Mouse (Mus musculus): ENCODE results near the gene Plekhf1. TPM values are rescaled to one million over a fixed set of nuclear protein-coding genes. Genes with fewer than 3 reads are reported as not detected.
A peak's percentile ranks its signal among the peaks of the same experiment; 100 is the strongest.

Gene Plekhf1
- polyA plus RNA-seq, 1 experiment from 2014 or later: 1.6 TPM

GRCm38 (mm10) chr7:38214473-38215214, 13.2 kb downstream of the Plekhf1 start:
- H3K4me3 ChIP-seq (ENCODE audit: low read depth, low read length): no peak overlapping the region
- no peak overlapping the region for H3K27ac ChIP-seq (ENCODE audit: low read depth, low read length)
- H3K9ac ChIP-seq (ENCODE audit: low read depth, low read length): no peak overlapping the region
- no peaks in the 10 kb centered on the region for H3K36me3 ChIP-seq (ENCODE audit: control insufficient read depth, insufficient read depth, low read length)
- H3K4me1 ChIP-seq (replicated peaks; ENCODE audit: control insufficient read depth, insufficient read depth, low read length): no peaks in the 10 kb centered on the region
- DNase-seq (ENCODE audit: low spot score): no peak
- 74% methylated on average over 5 of the region's 5 CpGs for WGBS
- no peak for ATAC-seq (ENCODE audit: low FRiP score)
- H3K27me3 ChIP-seq (ENCODE audit: control insufficient read depth, insufficient read depth, low read length): no peaks in the 10 kb centered on the region
- no peaks in the 10 kb centered on the region for H3K9me3 ChIP-seq (ENCODE audit: control insufficient read depth, low read length)
- no peak overlapping the region for H3K4me2 ChIP-seq (replicated peaks; ENCODE audit: low read depth, low read length)

- no peaks in the 10 kb centered on the region for H3K9me3 ChIP-seq (ENCODE audit: control insufficient read depth, low read length)
- H3K9ac ChIP-seq (ENCODE audit: low read depth, low read length): no peak overlapping the region
- H3K4me3 ChIP-seq (ENCODE audit: low read depth, low read length): no peak overlapping the region
- no peaks in the 10 kb centered on the region for H3K36me3 ChIP-seq (ENCODE audit: control insufficient read depth, insufficient read depth, low read length)
- no peaks in the 10 kb centered on the region for H3K4me1 ChIP-seq (replicated peaks; ENCODE audit: control insufficient read depth, insufficient read depth, low read length)
- no peaks in the 10 kb centered on the region for H3K27me3 ChIP-seq (ENCODE audit: control insufficient read depth, insufficient read depth, low read length)
- no peak for DNase-seq (ENCODE audit: low spot score)
- no peak for ATAC-seq (ENCODE audit: low FRiP score)
- 49% methylated on average over 2 of the region's 3 CpGs for WGBS
- H3K4me2 ChIP-seq (replicated peaks; ENCODE audit: low read depth, low read length): no peak overlapping the region
- H3K27ac ChIP-seq (ENCODE audit: low read depth, low read length): no peak overlapping the region
Observed at GRCm38 (mm10) chr7:38212651-38213062, 15.2 kb downstream of the Plekhf1 start.

- Histone ChIP-seq H3K36me3 (ENCODE audit: control insufficient read depth, insufficient read depth, low read length) (no peaks in the 10 kb centered on the region), H3K4me2 (replicated peaks; ENCODE audit: low read depth, low read length) (no peak overlapping the region), H3K4me3 (ENCODE audit: low read depth, low read length) (no peak overlapping the region), H3K4me1 (replicated peaks; ENCODE audit: control insufficient read depth, insufficient read depth, low read length) (no peaks in the 10 kb centered on the region), H3K9me3 (ENCODE audit: control insufficient read depth, low read length) (no peaks in the 10 kb centered on the region), H3K27me3 (ENCODE audit: control insufficient read depth, insufficient read depth, low read length) (no peaks in the 10 kb centered on the region), H3K9ac (ENCODE audit: low read depth, low read length) (no peak overlapping the region), H3K27ac (ENCODE audit: low read depth, low read length) (no peak overlapping the region)
- no peak for DNase-seq (ENCODE audit: low spot score)
- 73% methylated on average over 11 of the region's 11 CpGs for WGBS
- no peak for ATAC-seq (ENCODE audit: low FRiP score)
Observed at GRCm38 (mm10) chr7:38209478-38210152, 18.2 kb downstream of the Plekhf1 start.

GRCm38 (mm10) chr7:38208969-38209368, 18.8 kb downstream of the Plekhf1 start:
- Histone ChIP-seq H3K4me3 (ENCODE audit: low read depth, low read length) (no peak overlapping the region), H3K27me3 (ENCODE audit: control insufficient read depth, insufficient read depth, low read length) (no peaks in the 10 kb centered on the region), H3K4me1 (replicated peaks; ENCODE audit: control insufficient read depth, insufficient read depth, low read length) (no peaks in the 10 kb centered on the region), H3K9ac (ENCODE audit: low read depth, low read length) (no peak overlapping the region), H3K9me3 (ENCODE audit: control insufficient read depth, low read length) (no peaks in the 10 kb centered on the region), H3K4me2 (replicated peaks; ENCODE audit: low read depth, low read length) (no peak overlapping the region), H3K27ac (ENCODE audit: low read depth, low read length) (no peak overlapping the region), H3K36me3 (ENCODE audit: control insufficient read depth, insufficient read depth, low read length) (no peaks in the 10 kb centered on the region)
- 90% methylated on average over 3 of the region's 3 CpGs for WGBS
- no peak for DNase-seq (ENCODE audit: low spot score)
- no peak for ATAC-seq (ENCODE audit: low FRiP score)

GRCm38 (mm10) chr7:38206564-38206963, 21.3 kb downstream of the Plekhf1 start:
- 83% methylated on average over 3 of the region's 3 CpGs for WGBS
- H3K9ac ChIP-seq (ENCODE audit: low read depth, low read length): no peak overlapping the region
- ATAC-seq (ENCODE audit: low FRiP score): no peak
- no peaks in the 10 kb centered on the region for H3K9me3 ChIP-seq (ENCODE audit: control insufficient read depth, low read length)
- no peaks in the 10 kb centered on the region for H3K36me3 ChIP-seq (ENCODE audit: control insufficient read depth, insufficient read depth, low read length)
- H3K4me2 ChIP-seq (replicated peaks; ENCODE audit: low read depth, low read length): no peak overlapping the region
- no peak overlapping the region for H3K27ac ChIP-seq (ENCODE audit: low read depth, low read length)
- no peak for DNase-seq (ENCODE audit: low spot score)
- no peak overlapping the region for H3K4me3 ChIP-seq (ENCODE audit: low read depth, low read length)
- H3K27me3 ChIP-seq (ENCODE audit: control insufficient read depth, insufficient read depth, low read length): no peaks in the 10 kb centered on the region
- no peaks in the 10 kb centered on the region for H3K4me1 ChIP-seq (replicated peaks; ENCODE audit: control insufficient read depth, insufficient read depth, low read length)

GRCm38 (mm10) chr7:38205801-38206200, 22.0 kb downstream of the Plekhf1 start:
- WGBS: 34% methylated on average over 2 of the region's 2 CpGs
- ATAC-seq (ENCODE audit: low FRiP score) (no peak), DNase-seq (ENCODE audit: low spot score) (no peak)
- H3K9me3 ChIP-seq (ENCODE audit: control insufficient read depth, low read length): no peaks in the 10 kb centered on the region
- no peak overlapping the region for H3K4me2 ChIP-seq (replicated peaks; ENCODE audit: low read depth, low read length)
- no peaks in the 10 kb centered on the region for H3K4me1 ChIP-seq (replicated peaks; ENCODE audit: control insufficient read depth, insufficient read depth, low read length)
- no peak overlapping the region for H3K27ac ChIP-seq (ENCODE audit: low read depth, low read length)
- H3K9ac ChIP-seq (ENCODE audit: low read depth, low read length): no peak overlapping the region
- H3K27me3 ChIP-seq (ENCODE audit: control insufficient read depth, insufficient read depth, low read length): no peaks in the 10 kb centered on the region
- no peak overlapping the region for H3K4me3 ChIP-seq (ENCODE audit: low read depth, low read length)
- H3K36me3 ChIP-seq (ENCODE audit: control insufficient read depth, insufficient read depth, low read length): no peaks in the 10 kb centered on the region

- no peaks in the 10 kb centered on the region for H3K27me3 ChIP-seq (ENCODE audit: control insufficient read depth, insufficient read depth, low read length)
- no peaks in the 10 kb centered on the region for H3K36me3 ChIP-seq (ENCODE audit: control insufficient read depth, insufficient read depth, low read length)
- no peak overlapping the region for H3K4me2 ChIP-seq (replicated peaks; ENCODE audit: low read depth, low read length)
- H3K9ac ChIP-seq (ENCODE audit: low read depth, low read length): no peak overlapping the region
- WGBS: 90% methylated on average over 6 of the region's 6 CpGs
- H3K27ac ChIP-seq (ENCODE audit: low read depth, low read length): no peak overlapping the region
- ATAC-seq (ENCODE audit: low FRiP score): no peak
- no peaks in the 10 kb centered on the region; the same call in 1 of the 2 replicates for H3K4me1 ChIP-seq (replicated peaks; ENCODE audit: control insufficient read depth, insufficient read depth, low read length)
- H3K9me3 ChIP-seq (ENCODE audit: control insufficient read depth, low read length): no peaks in the 10 kb centered on the region
- H3K4me3 ChIP-seq (ENCODE audit: low read depth, low read length): no peak overlapping the region
- DNase-seq (ENCODE audit: low spot score): no peak
Observed at GRCm38 (mm10) chr7:38204314-38204713, 23.5 kb downstream of the Plekhf1 start.

- H3K9ac ChIP-seq (ENCODE audit: low read depth, low read length): no peak overlapping the region
- ATAC-seq (ENCODE audit: low FRiP score) (peak; percentile 28; the same call in 1 of the 2 replicates), DNase-seq (ENCODE audit: low spot score) (no peak)
- 43% methylated on average over 3 of the region's 3 CpGs for WGBS
- no peaks in the 10 kb centered on the region; the same call in 1 of the 2 replicates for H3K4me1 ChIP-seq (replicated peaks; ENCODE audit: control insufficient read depth, insufficient read depth, low read length)
- H3K27ac ChIP-seq (ENCODE audit: low read depth, low read length): no peak overlapping the region
- no peaks in the 10 kb centered on the region for H3K36me3 ChIP-seq (ENCODE audit: control insufficient read depth, insufficient read depth, low read length)
- no peaks in the 10 kb centered on the region for H3K9me3 ChIP-seq (ENCODE audit: control insufficient read depth, low read length)
- no peak overlapping the region for H3K4me2 ChIP-seq (replicated peaks; ENCODE audit: low read depth, low read length)
- H3K27me3 ChIP-seq (ENCODE audit: control insufficient read depth, insufficient read depth, low read length): no peaks in the 10 kb centered on the region
- H3K4me3 ChIP-seq (ENCODE audit: low read depth, low read length): no peak overlapping the region
Observed at GRCm38 (mm10) chr7:38201290-38201658, 26.5 kb downstream of the Plekhf1 start.
